In genomic region chr10:95211660-95212059, GRCm38 (mm10) we compare ENCODE assay signal across 24 mouse cellular contexts.
DNase-seq lines count a peak whose midpoint lies in the region; ATAC-seq and TF ChIP-seq lines count a peak whose summit lies in the region.
"Had no signal": no experiment of that assay in that cellular context is flagged by ENCODE, and none has a peak within 500 bp of the region (broad histone marks: within the 10 kb centered on the region; RNA-seq: fewer than 3 reads in every experiment).

No protein-coding gene starts in this region.

- no peak for TF ChIP-seq EP300 in CH12.LX (IDR thresholded peaks at IDR 0.05; ENCODE audit: low read length)
- no peak for TF ChIP-seq EP300 in MEL (IDR thresholded peaks at IDR 0.05; ENCODE audit: low read depth in 1 of 2, low read length in 2 of 2)

- H3K27ac ChIP-seq in embryonic facial prominence, embryonic 13.5 days: 0 out of 2 replicates have a peak overlapping the region, but pooled peaks have one; percentile 44
- H3K27ac ChIP-seq in embryonic facial prominence, embryonic 10.5 days (replicated peaks): no peak overlapping the region
- H3K27ac ChIP-seq in CH12.LX (ENCODE audit: insufficient read depth, low read depth) (no peak overlapping the region), ES-E14 (ENCODE audit: insufficient read depth, low read depth, low read length, poor library complexity, severe bottlenecking) (no peak overlapping the region), MEL (ENCODE audit: control insufficient read depth, low read depth, low read length) (no peak overlapping the region)

- WGBS in embryonic facial prominence, embryonic 13.5 days: 76% methylated on average over 8 of the region's 8 CpGs
- 91% methylated on average over 8 of the region's 8 CpGs for WGBS in embryonic facial prominence, embryonic 10.5 days

- no peak for ATAC-seq in embryonic facial prominence, embryonic 13.5 days (ENCODE audit: insufficient number of reproducible peaks, insufficient read depth, low FRiP score, low TSS enrichment, low read depth)
- ATAC-seq: activated CD4-positive, CD25-positive, alpha-beta regulatory T cell, adult 4 months; CD4-positive, CD25-positive, alpha-beta regulatory T cell, adult 4 months; Patski had no signal

- no peaks in the 10 kb centered on the region for H3K27me3 ChIP-seq in embryonic facial prominence, embryonic 13.5 days
- no peaks in the 10 kb centered on the region for H3K27me3 ChIP-seq in embryonic facial prominence, embryonic 10.5 days (replicated peaks; ENCODE audit: low read depth, poor library complexity, severe bottlenecking)
- H3K27me3 ChIP-seq in CH12.LX (replicated peaks) (no peaks in the 10 kb centered on the region), MEL (ENCODE audit: control insufficient read depth in 1 of 2, insufficient read depth in 2 of 2, low read length in 2 of 2) (no peaks in the 10 kb centered on the region)
- H3K27me3 ChIP-seq: Patski had no signal

- no peaks in the 10 kb centered on the region for H3K9me3 ChIP-seq in embryonic facial prominence, embryonic 13.5 days
- H3K9me3 ChIP-seq in embryonic facial prominence, embryonic 10.5 days: no peaks in the 10 kb centered on the region
- H3K9me3 ChIP-seq in CH12.LX (replicated peaks; ENCODE audit: low read length) (no peaks in the 10 kb centered on the region), ES-E14 (ENCODE audit: control insufficient read depth, insufficient read depth, low read depth, low read length) (no peaks in the 10 kb centered on the region), MEL (replicated peaks; ENCODE audit: insufficient read depth, low read length) (no peaks in the 10 kb centered on the region)
- H3K9me3 ChIP-seq: G1E had no signal

- H3K4me3 ChIP-seq in embryonic facial prominence, embryonic 13.5 days: no peak overlapping the region
- H3K4me3 ChIP-seq in embryonic facial prominence, embryonic 10.5 days: no peak overlapping the region
- H3K4me3 ChIP-seq in CH12.LX (replicated peaks in 1 of 3; ENCODE audit: low read depth in 2 of 3, low read length in 2 of 3, poor library complexity in 1 of 3): no peak overlapping the region
- H3K4me3 ChIP-seq in ES-E14 (ENCODE audit: insufficient read depth in 1 of 2, low read depth in 1 of 2, low read length in 2 of 2, poor library complexity in 1 of 2, severe bottlenecking in 1 of 2): no peak overlapping the region
- no peak overlapping the region for H3K4me3 ChIP-seq in MEL (ENCODE audit: control insufficient read depth in 1 of 2, insufficient read depth in 1 of 2, low read depth in 2 of 2, low read length in 2 of 2)

- TF ChIP-seq POLR2A in CH12.LX (IDR thresholded peaks at IDR 0.05; ENCODE audit: low read depth, low read length) (no peak), MEL (IDR thresholded peaks at IDR 0.05; ENCODE audit: control insufficient read depth in 1 of 2, insufficient read depth in 1 of 2, low read depth in 1 of 2, low read length in 2 of 2, poor library complexity in 1 of 2) (no peak)

- dilution Hi-C loops in CH12.LX (cut with MboI; ENCODE audit: extremely low pct_ligation_motif_present, extremely low pct_unique_long_range_greater_than_20kb, low sequenced_read_pairs): no loop called here

- no peak for DNase-seq in embryonic facial prominence, embryonic 10.5 days (ENCODE audit: low spot score)
- DNase-seq in CH12.LX (ENCODE audit: extremely low read depth): no peak
- DNase-seq in ES-E14 (ENCODE audit: low read depth, low spot score): no peak
- DNase-seq in MEL (ENCODE audit: low read depth, low spot score): no peak
- DNase-seq in spleen, postnatal 4 days (ENCODE audit: low spot score in 2 of 2): no peak
- DNase-seq in embryo, embryonic 10.5 days (ENCODE audit: low spot score): no peak
- DNase-seq in ovary, postnatal 36 days (ENCODE audit: low spot score): no peak
- DNase-seq: adrenal gland, adult 2 months; adrenal gland, adult 8-10 months; adrenal gland, postnatal 10 days; adrenal gland, postnatal 14 days; adrenal gland, postnatal 25 days; adrenal gland, postnatal 36 days; B cell, adult 2 months; cerebellum, adult 11 months; cerebellum, adult 11-12 months; cerebellum, adult 18-20 months; cerebellum, adult 2 months; cerebellum, adult 8-10 months had no signal

- peaks cover 34% of the 10 kb centered on the region for H3K4me1 ChIP-seq in embryonic facial prominence, embryonic 13.5 days
- peaks cover 26% of the 10 kb centered on the region for H3K4me1 ChIP-seq in embryonic facial prominence, embryonic 10.5 days
- H3K4me1 ChIP-seq in CH12.LX (ENCODE audit: control insufficient read depth in 1 of 2, insufficient read depth in 2 of 2) (peaks cover 13 to 50% of the 10 kb centered on the region in 2 experiments), ES-E14 (ENCODE audit: control insufficient read depth in 2 of 2, insufficient read depth in 2 of 2, low read length in 2 of 2, poor library complexity in 1 of 2) (peaks cover 3 to 7% of the 10 kb centered on the region in 2 experiments; a peak in 1 of 4 replicates), MEL (ENCODE audit: control insufficient read depth in 1 of 2, insufficient read depth in 2 of 2, low read length in 2 of 2) (peaks cover 11 to 24% of the 10 kb centered on the region in 2 experiments)

- H3K79me2 ChIP-seq in CH12.LX (replicated peaks; ENCODE audit: control insufficient read depth, extremely low read depth, insufficient read depth, poor library complexity, severe bottlenecking): no peaks in the 10 kb centered on the region
- H3K79me2 ChIP-seq in MEL (ENCODE audit: control insufficient read depth, insufficient read depth, low read length, poor library complexity): no peaks in the 10 kb centered on the region

- H3K36me3 ChIP-seq in embryonic facial prominence, embryonic 13.5 days: no peaks in the 10 kb centered on the region
- no peaks in the 10 kb centered on the region for H3K36me3 ChIP-seq in embryonic facial prominence, embryonic 10.5 days (replicated peaks)
- no peaks in the 10 kb centered on the region for H3K36me3 ChIP-seq in CH12.LX (replicated peaks in 1 of 2; ENCODE audit: control insufficient read depth in 1 of 2, insufficient read depth in 1 of 2, low read length in 1 of 2)
- H3K36me3 ChIP-seq in ES-E14 (ENCODE audit: control insufficient read depth, insufficient read depth, low read length, poor library complexity, severe bottlenecking): no peaks in the 10 kb centered on the region
- H3K36me3 ChIP-seq in MEL (ENCODE audit: control insufficient read depth in 1 of 2, insufficient read depth in 2 of 2, low read length in 2 of 2): peaks cover 0 to 22% of the 10 kb centered on the region in 2 experiments; a peak in 2 of 4 replicates

- H3K9ac ChIP-seq in embryonic facial prominence, embryonic 13.5 days: no peak overlapping the region
- H3K9ac ChIP-seq in CH12.LX (ENCODE audit: insufficient read depth, low read depth) (no peak overlapping the region), ES-E14 (ENCODE audit: insufficient read depth, low read depth, low read length, poor library complexity, severe bottlenecking) (no peak overlapping the region), MEL (ENCODE audit: control insufficient read depth, low read depth, low read length, poor library complexity, severe bottlenecking) (no peak overlapping the region)

- TF ChIP-seq RAD21 in CH12.LX (IDR thresholded peaks at IDR 0.05; ENCODE audit: low read depth, low read length): no peak
- no peak for TF ChIP-seq RAD21 in MEL (IDR thresholded peaks at IDR 0.05; ENCODE audit: low read depth, low read length)

- TF ChIP-seq CTCF in CH12.LX (conservative IDR thresholded peaks at IDR 0.05 in 1 of 2, IDR thresholded peaks at IDR 0.05 in 1 of 2; ENCODE audit: low read depth in 2 of 2, low read length in 2 of 2) (no peak), MEL (IDR thresholded peaks at IDR 0.05 in 2 of 3, conservative IDR thresholded peaks at IDR 0.05 in 1 of 3; ENCODE audit: control insufficient read depth in 1 of 3, insufficient read depth in 1 of 3, low read depth in 2 of 3, low read length in 3 of 3, poor library complexity in 1 of 3, severe bottlenecking in 1 of 3) (no peak)

- in situ Hi-C loops in CH12.LX (cut with MboI; ENCODE audit: low pct_ligation_motif_present, low pct_unique_long_range_greater_than_20kb, low sequenced_read_pairs) (no loop called here), ES-E14 (cut with MboI; ENCODE audit: low sequenced_read_pairs in 2 of 2, unreplicated experiment in 2 of 2) (no loop called here)

- no peak overlapping the region for H3K4me2 ChIP-seq in embryonic facial prominence, embryonic 13.5 days
- H3K4me2 ChIP-seq in CH12.LX (ENCODE audit: insufficient read depth, low read depth, poor library complexity, severe bottlenecking): no peak overlapping the region

TF ChIP-seq in CH12.LX, 34 proteins besides CTCF, POLR2A, EP300 and RAD21:
- TF ChIP-seq ZNF384 (IDR thresholded peaks at IDR 0.05; ENCODE audit: low read depth, low read length) (no peak), BHLHE40 (IDR thresholded peaks at IDR 0.05; ENCODE audit: low read depth, low read length) (no peak), MAFK (IDR thresholded peaks at IDR 0.05; ENCODE audit: insufficient replicate concordance, low read length) (peak; percentile 66), HCFC1 (IDR thresholded peaks at IDR 0.05; ENCODE audit: low read depth, low read length) (no peak)

TF ChIP-seq in ES-E14, 5 proteins besides CTCF, POLR2A, EP300 and RAD21:
- peak; percentile 77 for TF ChIP-seq MAFK (IDR thresholded peaks at IDR 0.05; ENCODE audit: insufficient read depth, low read depth, low read length)
- no peak for TF ChIP-seq ZC3H11A (IDR thresholded peaks at IDR 0.05; ENCODE audit: borderline replicate concordance, low read depth, low read length)
TF ChIP-seq in ES-E14: peak in this region for 1.

TF ChIP-seq in MEL, 35 proteins besides CTCF, POLR2A, EP300 and RAD21:
- TF ChIP-seq TAL1 (IDR thresholded peaks at IDR 0.05; ENCODE audit: low read length) (no peak), MAFK (IDR thresholded peaks at IDR 0.05; ENCODE audit: borderline replicate concordance, low read depth, low read length) (peak; percentile 46; the same call in 1 of the 2 replicates), KAT2A (conservative IDR thresholded peaks at IDR 0.05; ENCODE audit: low read depth, low read length) (no peak), POLR2AphosphoS2 (IDR thresholded peaks at IDR 0.05; ENCODE audit: low read length) (no peak), NRF1 (IDR thresholded peaks at IDR 0.05; ENCODE audit: insufficient read depth, low read depth, low read length, poor library complexity, severe bottlenecking) (no peak), ZMIZ1 (IDR thresholded peaks at IDR 0.05; ENCODE audit: low read depth, low read length) (no peak)
